In genomic region chr4:141501058-141501457, GRCm38 (mm10) we compare ENCODE assay signal across 13 mouse cellular contexts. TPM values are rescaled to one million over a fixed set of nuclear protein-coding genes. Genes with fewer than 3 reads are reported as not detected.
DNase-seq lines count a peak whose midpoint lies in the region; TF ChIP-seq lines count a peak whose summit lies in the region.
"Had no signal": no experiment of that assay in that cellular context is flagged by ENCODE, and none has a peak within 500 bp of the region (broad histone marks: within the 10 kb centered on the region; RNA-seq: fewer than 3 reads in every experiment).

No protein-coding gene starts in this region.

- DNase-seq in gastrocnemius, adult 2 months = no peak
- no peak for DNase-seq in gastrocnemius, postnatal 25 days
- peak; percentile 40 for DNase-seq in layer of hippocampus, adult 9-11 months
- no peak for DNase-seq in layer of hippocampus, postnatal 36 days
- DNase-seq in right cerebral cortex, postnatal 25 days = peak; percentile 35
- DNase-seq in right cerebral cortex, postnatal 10 days (ENCODE audit: low spot score in 2 of 2) = no peak
- DNase-seq in thymus, postnatal 14 days = no peak
- no peak for DNase-seq in spleen, postnatal 4 days (ENCODE audit: low spot score in 2 of 2)
- DNase-seq: adrenal gland, adult 8-10 months; B cell, adult 2 months; cerebellum, adult 11 months; gastrocnemius, postnatal 10 days had no signal

- H3K27ac ChIP-seq in gastrocnemius, adult 2 months = peak overlapping the region; percentile 84
- H3K27ac ChIP-seq: hindbrain, embryonic 14.5 days had no signal

- peak overlapping the region; percentile 2; the same call in 1 of the 2 replicates for H3K4me3 ChIP-seq in gastrocnemius, adult 2 months

- intact Hi-C loops in gastrocnemius, adult 2 months (cut with DNase I) = loop anchor here (5.0 kb wide), 2 partner anchors 36 to 56 kb away; partner anchors contain the start of gene Spen

- TF ChIP-seq CTCF in gastrocnemius, adult 2 months (IDR thresholded peaks at IDR 0.05) = no peak

RNA-seq across cellular contexts. Expression of gene Spen, which starts 37.3 kb away (rescaled TPM):
- 10 to 100 TPM; 23.3 to 25.1 TPM for total RNA-seq in gastrocnemius, adult 2 months (2021)
- total RNA-seq in gastrocnemius, postnatal 25 days (2021) = 10 to 100 TPM; 18.6 to 19.9 TPM
- total RNA-seq in layer of hippocampus, postnatal 36 days (2021) = 10 to 100 TPM; 55.3 to 66.7 TPM

RNA-seq across cellular contexts. Expression of gene Zbtb17, which starts 56.6 kb away (rescaled TPM):
- 10 to 100 TPM; 30.2 to 30.6 TPM for total RNA-seq in gastrocnemius, adult 2 months (2021)
- total RNA-seq in gastrocnemius, postnatal 25 days (2021) = 10 to 100 TPM; 24.7 to 25.5 TPM
- total RNA-seq in layer of hippocampus, postnatal 36 days (2021) = 10 to 100 TPM; 34.1 to 34.9 TPM

Comparison
In these comparisons a context has a peak if more than half of its experiments do, and no peak if none do; other contexts are left out.
1. DNase-seq: peak in layer of hippocampus, adult 9-11 months (single experiment) and right cerebral cortex, postnatal 25 days (single experiment); none in gastrocnemius, adult 2 months (single experiment), gastrocnemius, postnatal 25 days (single experiment), layer of hippocampus, postnatal 36 days (0 of 2), right cerebral cortex, postnatal 10 days (0 of 2), thymus, postnatal 14 days (single experiment) and spleen, postnatal 4 days (0 of 2).